Mouse (Mus musculus) brain, adult 2 months (tissue): ENCODE data around the gene Spen.
"Not testable (repeated sequence)": the region's sequence is repeated elsewhere in the genome, so short reads cannot be mapped to it uniquely, and the experiment has no call there.

Experiments used
- DNase-seq: peaks from one replicate; pipeline ENCODE4 v3.0.0; 2011; ENCODE audit warnings: low read depth, low spot score

Spen gene

DNA sequence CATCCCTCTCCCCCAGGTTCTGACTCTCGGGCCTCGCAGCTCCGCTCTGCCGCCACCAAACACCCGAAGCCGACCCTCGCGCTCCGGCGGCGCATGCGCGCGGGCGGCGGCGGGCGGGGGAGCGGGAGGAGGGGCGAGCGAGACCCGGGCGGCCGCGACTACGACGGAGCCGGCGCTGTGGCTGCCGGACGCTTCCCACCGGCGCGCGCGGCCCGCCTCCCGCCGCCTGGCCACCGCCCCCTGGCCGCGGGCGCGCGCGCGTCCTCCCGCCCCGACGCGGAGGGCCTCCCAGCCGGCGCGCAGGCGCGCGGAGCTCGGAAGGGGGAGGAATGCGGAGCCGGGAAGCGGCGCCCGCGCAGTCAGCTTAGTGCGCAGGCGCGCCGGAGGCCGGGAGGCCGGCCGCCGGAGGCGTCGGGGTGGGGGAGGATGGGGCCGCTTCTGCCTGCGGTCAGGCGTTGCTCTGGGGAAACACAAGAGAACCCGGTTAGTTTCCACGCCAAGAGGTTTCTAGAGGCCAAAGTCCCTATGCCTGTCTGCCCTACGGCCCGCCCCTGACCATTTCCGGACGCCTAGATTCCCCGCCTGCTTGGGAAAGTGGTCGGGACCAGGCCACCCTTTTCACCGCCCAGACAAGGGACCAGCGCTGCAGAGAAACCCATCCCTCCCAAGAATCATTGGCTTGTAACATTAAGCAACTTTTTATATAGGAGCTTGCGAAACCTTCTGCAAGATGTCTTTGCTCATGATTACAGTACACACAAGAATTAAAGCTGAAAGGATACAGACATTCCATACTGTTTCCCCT is at the start of gene Spen:
Spen (minus strand) TSS at position 190 of the 805 bp plus-strand sequence.
- peak; percentile 97 for DNase-seq

GRCm38 (mm10) chr4:141583919-141584318 is 45.5 kb upstream of the Spen start:
- no peak for DNase-seq

DNA sequence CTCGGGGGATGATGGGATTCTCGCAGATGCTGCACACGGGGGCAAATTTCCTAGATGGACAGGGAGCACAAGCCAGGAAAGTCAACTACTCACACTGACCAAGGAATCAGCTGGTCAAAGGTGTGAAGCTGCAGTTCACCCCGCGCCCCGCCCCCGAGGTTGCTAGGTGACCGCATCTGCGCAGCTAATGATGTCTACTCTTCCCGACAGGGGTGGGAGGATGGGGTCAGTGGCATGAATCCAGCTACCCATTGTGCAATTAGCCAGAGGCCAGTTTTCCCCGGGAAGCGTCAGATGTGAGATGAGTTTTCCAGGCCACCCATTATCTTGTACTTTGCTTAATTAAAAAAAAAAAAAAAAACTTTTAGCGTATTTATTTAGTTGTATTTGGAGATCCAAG is 42.7 kb upstream of the Spen start:
- no peak for DNase-seq

DNA sequence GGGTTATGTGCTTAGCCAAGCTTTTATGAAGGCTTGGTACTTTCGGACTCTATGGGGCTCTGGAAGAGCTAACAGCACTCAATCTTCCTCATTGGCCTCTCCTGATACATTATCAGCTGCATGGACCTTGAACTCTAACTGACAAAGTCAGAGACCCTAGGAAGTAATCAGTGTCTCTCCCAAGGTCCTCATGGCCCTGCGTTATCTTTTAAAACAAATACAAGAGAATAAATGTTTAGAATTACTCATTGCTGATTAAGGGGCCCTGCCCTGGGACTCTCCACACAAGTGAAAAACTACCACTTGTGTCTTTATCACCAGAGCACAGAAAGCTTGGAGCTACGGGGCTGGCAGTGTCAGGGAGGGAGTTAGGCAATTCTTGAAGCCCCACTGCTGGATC is 40.4 kb upstream of the Spen start:
- no peak for DNase-seq

- no peak for DNase-seq
Measured at GRCm38 (mm10) chr4:141576877-141577276, 38.5 kb upstream of the Spen start.

DNA sequence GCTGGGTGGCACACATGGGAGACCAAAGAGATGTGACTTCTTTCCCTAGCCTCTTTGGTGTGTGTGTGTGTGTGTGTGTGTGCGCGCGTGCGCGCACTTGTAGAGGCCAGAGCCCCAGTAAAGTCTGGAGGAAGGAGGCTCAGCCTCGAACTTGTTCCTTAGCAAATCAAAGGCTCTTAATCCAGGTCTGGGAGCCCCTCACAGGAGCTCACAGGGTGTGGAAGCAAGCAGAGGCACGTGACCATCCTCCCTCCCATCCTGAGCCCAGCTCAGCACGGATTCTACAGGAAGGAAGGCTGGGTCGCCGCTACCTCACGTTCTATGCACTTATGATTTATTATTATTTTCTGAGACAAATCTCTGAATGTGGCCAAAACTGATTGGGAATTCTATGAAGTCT is 38.0 kb upstream of the Spen start:
- no peak for DNase-seq

GRCm38 (mm10) chr4:141574789-141575702 is 36.6 kb upstream of the Spen start:
- peak; percentile 87 for DNase-seq

DNA sequence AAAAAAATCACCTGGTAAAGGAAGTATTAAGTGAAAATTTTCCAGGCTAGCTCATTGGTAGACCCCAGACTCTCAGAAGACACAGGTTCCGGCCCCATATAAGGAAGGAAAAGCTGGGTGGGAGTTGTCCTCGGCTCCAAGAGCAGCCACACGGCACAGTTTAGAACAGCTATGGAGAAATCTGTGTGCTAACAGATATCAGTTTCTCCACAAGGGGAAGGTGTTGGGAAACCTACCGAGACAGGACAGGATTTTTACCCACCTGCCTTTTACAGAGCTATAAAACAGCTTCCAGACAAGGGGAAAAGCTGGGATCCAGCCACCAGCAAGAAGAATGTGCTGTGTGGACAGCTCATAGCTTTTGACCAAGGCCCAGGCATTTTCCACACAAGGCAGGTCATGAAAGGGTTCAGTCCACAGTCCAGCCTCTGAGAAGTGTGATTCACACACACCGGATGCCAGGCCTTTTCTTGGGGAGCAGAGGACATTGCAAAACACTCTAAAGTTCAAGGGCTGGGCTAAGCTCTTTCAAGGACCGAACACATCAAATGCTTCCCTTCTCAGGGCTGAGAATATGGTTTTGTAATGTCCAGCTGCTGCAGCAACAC is 35.1 kb upstream of the Spen start:
- no peak for DNase-seq

DNA sequence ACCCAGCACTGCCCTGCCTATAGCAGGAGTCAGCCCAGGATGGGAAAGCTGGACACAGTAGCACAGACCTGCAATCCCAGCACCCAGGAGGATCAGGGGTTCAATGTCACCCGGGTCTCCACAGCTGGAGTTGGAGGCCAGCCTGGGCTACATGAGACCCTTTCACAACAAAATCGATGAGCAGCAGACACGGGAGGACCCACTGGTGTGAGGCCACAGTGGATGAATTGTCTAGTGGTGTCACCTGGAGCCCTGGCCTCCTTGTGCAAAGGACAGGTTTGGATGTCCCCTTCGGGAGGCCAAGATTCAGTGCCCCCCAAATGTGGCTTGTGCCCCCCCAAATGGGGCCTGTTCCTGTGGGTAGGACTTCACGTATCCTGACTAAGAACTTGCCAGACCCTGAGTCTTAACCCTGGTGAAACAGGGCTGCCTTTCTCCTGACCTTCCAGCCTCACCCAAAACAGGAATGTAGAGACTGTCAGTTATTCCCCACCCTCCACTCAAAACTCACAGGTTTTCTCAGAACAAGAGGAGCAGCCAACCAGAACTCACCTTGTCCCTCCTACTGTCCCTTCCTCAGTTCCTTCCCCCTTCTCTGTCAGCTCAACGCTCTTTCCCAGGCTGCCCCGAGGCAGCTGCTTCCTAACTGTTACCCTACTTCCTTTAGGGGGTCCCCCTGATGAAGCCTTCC is 34.4 kb upstream of the Spen start:
- DNase-seq, result no peak

DNA sequence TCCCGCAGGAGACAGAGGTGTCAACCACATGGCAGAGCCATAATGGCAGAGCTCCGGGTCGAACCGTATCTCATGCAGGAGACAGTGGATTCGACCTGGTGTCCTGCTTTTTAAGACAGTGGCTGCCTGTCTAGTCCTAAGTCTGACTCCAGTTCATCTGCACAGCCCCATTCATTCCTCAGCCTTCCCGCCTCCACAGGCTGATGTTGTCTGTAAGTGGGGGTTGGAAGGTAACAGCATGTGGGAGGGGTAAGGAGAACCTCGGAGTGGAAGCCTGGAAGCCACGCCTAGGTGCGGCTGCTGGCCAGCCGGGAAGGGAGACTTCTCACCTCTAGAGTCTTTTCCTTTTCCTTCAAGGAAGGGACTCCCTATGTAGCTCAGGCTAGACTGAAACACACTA is 33.5 kb upstream of the Spen start:
- no peak for DNase-seq

DNA sequence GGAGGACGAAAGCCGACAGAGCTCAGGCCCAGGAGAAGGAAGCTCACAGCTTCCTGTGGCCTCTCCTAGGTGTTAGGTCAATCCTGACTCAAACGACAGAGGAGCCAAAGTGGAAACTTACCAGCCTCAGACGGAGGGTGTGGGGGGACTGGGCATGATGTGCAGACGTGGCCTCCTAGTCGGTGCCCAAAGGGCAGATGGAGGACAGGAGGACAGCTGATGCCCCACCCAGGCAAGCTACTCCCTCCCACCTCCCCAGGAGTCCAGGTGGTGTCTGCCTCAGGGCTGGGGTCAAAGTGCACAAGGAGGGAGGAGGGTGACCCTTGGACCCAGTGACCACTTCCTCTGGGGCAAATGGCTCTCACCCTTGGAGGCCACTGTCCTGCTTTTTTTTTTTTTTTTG is 32.9 kb upstream of the Spen start:
- DNase-seq, result no peak

- no peak for DNase-seq
Measured at GRCm38 (mm10) chr4:141570821-141571220, 32.4 kb upstream of the Spen start.

- no peak for DNase-seq
Measured at GRCm38 (mm10) chr4:141570004-141570403, 31.6 kb upstream of the Spen start.

DNA sequence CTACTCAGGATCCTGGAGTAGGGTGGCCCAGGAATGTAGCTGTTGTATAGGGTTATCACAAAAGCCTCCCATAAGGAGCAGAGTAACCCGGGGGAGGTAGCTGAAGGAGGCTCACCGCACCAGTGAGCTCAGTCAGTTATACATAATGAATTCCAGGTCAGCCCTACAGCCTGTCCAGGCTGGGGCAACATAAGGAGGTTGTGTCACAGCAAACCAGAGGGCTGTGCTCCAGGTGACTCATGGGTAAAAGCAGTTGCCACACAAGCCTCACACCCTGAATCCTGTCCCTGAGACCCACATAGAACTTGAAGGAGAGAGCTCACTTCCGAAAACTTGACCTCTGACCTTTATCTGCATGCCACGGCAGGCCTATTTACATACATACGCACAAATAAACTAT is 30.6 kb upstream of the Spen start:
- no peak for DNase-seq

DNA sequence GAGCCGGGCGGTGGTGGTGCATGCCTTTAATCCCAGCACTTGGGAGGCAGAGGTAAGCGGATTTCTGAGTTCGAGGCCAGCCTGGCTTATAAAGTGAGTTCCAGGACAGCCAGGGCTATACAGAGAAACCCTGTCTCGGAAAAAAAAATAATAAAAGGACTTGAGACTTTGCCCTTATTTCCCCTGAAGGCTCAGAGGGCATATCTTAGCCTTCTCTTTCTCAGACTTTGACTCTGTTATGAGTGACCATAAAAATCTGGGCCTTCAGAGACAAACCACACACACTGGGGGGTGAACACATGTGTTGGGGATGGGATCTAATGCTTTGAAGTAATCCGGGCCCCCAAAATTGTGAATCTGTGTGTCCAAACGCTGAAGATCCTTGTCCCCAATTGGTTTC is 28.8 kb upstream of the Spen start:
- not testable (repeated sequence) for DNase-seq

DNA sequence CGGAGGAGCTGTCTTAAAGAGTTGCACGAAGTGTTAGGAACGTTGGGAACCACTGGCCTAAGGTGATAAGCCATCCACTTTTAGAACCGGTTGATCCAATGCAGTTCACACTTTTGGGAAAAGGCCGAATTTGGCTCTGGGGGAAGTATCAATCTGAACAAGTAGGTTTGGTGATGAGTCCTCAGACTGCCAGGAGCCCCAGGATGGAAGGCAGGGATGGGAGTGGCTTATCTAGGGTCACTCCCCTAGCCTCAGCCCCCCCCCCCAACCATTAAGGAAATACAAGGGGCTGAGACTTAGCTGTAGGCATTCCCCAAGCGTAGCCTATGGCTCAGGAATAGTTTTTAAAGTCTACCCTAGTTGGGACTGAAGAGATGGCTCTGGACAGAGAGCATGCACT is 27.8 kb upstream of the Spen start:
- no peak for DNase-seq

DNA sequence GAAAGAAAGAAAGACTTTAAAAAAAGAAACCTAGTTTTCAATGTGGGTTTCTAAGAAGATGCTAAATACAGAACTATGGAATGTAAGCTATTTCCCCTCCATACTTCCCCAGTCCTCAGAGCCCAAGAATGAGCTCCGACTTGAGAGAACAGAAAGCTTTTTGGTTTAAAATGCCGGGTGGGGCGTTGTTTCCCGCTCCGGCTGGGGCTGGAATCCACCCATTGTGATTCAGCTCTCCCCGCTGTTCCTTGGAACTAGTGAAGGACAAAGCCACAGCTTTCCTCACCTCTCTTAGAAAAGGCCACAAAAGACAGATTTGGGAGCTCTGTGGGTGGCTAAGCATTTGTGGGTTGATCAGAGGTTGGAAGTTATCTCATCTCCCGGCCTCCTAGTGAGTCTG is 26.9 kb upstream of the Spen start:
- no peak for DNase-seq

DNA sequence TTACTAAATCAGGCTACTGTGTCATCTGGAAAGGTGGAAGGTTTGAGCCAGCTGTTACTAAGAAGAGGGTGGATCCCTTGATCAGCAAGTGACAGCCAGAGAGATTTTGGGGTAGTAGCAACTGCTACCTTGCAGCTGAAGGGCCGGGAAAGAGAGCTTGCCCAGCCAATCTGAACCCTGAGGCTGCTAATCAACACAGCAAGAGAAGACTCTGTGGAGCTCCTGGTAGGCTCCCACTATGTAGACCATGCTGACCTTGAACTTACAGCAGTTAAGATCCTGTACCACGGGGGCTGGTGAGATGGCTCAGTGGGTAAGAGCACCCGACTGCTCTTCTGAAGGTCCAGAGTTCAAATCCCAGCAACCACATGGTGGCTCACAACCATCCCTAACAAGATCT is 26.3 kb upstream of the Spen start:
- no peak for DNase-seq

DNA sequence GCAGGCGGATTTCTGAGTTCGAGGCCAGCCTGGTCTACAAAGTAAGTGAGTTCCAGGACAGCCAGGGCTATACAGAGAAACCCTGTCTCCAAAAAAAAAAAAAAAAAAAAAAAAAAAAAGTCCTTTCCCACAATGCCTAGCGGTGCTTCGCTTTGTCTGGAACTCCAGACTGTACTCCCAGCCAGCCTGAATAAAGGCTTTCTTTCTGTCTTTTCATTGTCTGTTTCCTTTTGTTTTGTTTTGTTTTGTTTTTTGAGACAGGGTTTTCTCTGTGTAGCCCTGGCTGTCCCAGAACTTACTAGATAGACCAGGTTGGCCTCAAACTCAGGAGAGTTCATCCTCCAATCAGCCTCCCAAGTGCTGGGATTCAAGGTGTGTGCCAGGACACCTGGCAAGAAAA is 25.8 kb upstream of the Spen start:
- DNase-seq, result no peak

- no peak for DNase-seq
Measured at GRCm38 (mm10) chr4:141562281-141562680, 23.9 kb upstream of the Spen start.

DNA sequence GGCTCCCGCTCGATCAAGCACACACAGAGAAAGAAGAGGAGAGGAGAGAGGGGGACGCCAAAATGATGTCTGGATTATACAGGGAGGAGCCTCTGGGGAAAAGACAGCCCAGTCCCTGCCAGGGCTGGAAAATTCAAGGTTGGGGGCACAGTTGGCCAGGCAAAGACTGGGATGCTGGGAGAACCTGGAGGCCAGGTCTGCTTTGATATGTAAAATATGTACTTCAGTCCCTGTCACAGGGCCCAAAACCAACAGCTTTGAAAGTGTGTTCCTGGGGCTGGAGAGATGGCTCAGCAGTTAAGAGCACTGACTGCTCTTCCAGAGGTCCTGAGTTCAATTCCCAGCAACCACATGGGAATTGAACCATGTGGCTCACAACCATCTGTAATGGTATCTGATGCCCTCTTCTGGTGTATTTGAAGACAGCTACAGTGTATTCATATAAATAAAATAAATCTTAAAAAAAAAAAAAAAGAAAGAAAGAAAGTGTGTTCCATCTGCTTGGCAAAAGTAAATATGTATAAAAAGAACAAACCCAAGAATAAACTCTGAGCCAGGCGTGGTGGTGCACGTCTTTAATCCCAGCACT is 23.0 kb upstream of the Spen start:
- not testable (repeated sequence) for DNase-seq
